15 mouse cellular contexts compared by ENCODE assay signal in the genomic region with DNA sequence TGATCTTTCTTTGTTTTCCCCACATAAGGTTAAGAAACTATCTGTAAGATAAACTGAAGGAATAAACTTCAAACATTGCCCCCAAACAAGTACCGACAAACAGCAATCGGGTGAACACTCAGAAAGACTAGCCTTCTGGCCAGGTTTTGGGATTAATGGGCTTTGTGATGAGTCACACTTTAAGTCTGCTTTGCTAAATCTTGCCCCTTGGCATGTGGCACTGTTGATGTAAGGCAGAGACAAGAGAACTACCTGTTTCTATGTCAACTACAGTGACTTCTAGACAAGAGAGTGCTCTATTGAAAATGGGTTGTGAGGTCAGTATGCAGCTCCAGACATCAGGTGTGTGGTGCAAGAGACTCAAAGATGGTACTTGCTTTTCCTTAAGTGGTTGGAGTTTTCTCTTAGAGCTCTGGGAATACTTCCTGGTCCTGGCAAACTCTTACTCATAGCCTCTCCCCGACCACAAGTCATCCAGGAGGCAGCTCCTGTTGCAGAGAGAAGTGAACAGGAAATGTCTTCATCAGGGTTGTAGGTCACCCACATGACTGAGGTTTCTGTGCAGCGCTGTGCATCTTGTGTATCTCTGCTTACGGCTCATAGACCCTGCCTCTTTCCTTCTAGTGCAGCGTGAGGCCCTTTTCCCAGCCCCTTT.
DNase-seq lines count a peak whose midpoint lies in the region; ATAC-seq and TF ChIP-seq lines count a peak whose summit lies in the region.
"Had no signal": no experiment of that assay in that cellular context is flagged by ENCODE, and none has a peak within 500 bp of the region (broad histone marks: within the 10 kb centered on the region; RNA-seq: fewer than 3 reads in every experiment).

No protein-coding gene starts in this region.

- no peaks in the 10 kb centered on the region for H3K9me3 ChIP-seq in intestine, embryonic 15.5 days
- H3K9me3 ChIP-seq: embryonic facial prominence, embryonic 15.5 days; hindbrain, embryonic 10.5 days; neural tube, embryonic 13.5 days had no signal

- no peak for TF ChIP-seq POLR2A in embryonic fibroblast, embryonic 13.5 days (IDR thresholded peaks at IDR 0.05; ENCODE audit: low read depth, low read length)

- no peak for ATAC-seq in intestine, embryonic 15.5 days

- H3K4me3 ChIP-seq in embryonic fibroblast, embryonic 13.5 days (ENCODE audit: insufficient read depth, low read length) = no peak overlapping the region
- no peak overlapping the region for H3K4me3 ChIP-seq in intestine, embryonic 15.5 days (replicated peaks)
- H3K4me3 ChIP-seq: embryonic facial prominence, embryonic 15.5 days; hindbrain, embryonic 10.5 days; left cerebral cortex, adult 2 months; neural tube, embryonic 13.5 days had no signal

- DNase-seq in 3T3-L1 (ENCODE audit: low read depth, low spot score) = peak; percentile 96
- peak; percentile 69 for DNase-seq in CD4-positive, CD25-positive, alpha-beta regulatory T cell, adult 2 months (ENCODE audit: low read depth, low spot score)
- DNase-seq in natural killer cell, adult 2 months (ENCODE audit: low spot score in 2 of 2) = peak; percentile 6 to 66
- no peak for DNase-seq in cerebellum, postnatal 36 days
- DNase-seq in heart, adult 11 months = no peak
- DNase-seq in kidney, adult 18-20 months = no peak
- DNase-seq: cerebellum, adult 9-10 months; liver; right cerebral cortex, adult 18-20 months had no signal

- H3K4me1 ChIP-seq in embryonic fibroblast, embryonic 13.5 days (ENCODE audit: control insufficient read depth, insufficient read depth, low read length) = peaks cover 17% of the 10 kb centered on the region
- no peaks in the 10 kb centered on the region for H3K4me1 ChIP-seq in intestine, embryonic 15.5 days (replicated peaks)
- H3K4me1 ChIP-seq: hindbrain, embryonic 10.5 days; neural tube, embryonic 13.5 days had no signal

- no peak for TF ChIP-seq CTCF in embryonic fibroblast, embryonic 13.5 days (IDR thresholded peaks at IDR 0.05; ENCODE audit: borderline replicate concordance, insufficient read depth, low read length)

- H3K27ac ChIP-seq in embryonic fibroblast, embryonic 13.5 days (ENCODE audit: insufficient read depth, low read length) = peak overlapping the region; percentile 75
- H3K27ac ChIP-seq in intestine, embryonic 15.5 days = no peak overlapping the region
- H3K27ac ChIP-seq: embryonic facial prominence, embryonic 15.5 days; hindbrain, embryonic 10.5 days; left cerebral cortex, adult 2 months; neural tube, embryonic 13.5 days had no signal

- no peak overlapping the region for H3K4me2 ChIP-seq in intestine, embryonic 15.5 days (replicated peaks)
- H3K4me2 ChIP-seq: embryonic facial prominence, embryonic 15.5 days; neural tube, embryonic 13.5 days had no signal

- H3K9ac ChIP-seq in intestine, embryonic 15.5 days = no peak overlapping the region
- H3K9ac ChIP-seq: embryonic facial prominence, embryonic 15.5 days; neural tube, embryonic 13.5 days had no signal

- WGBS in intestine, embryonic 15.5 days = 66% methylated on average over 6 of the region's 6 CpGs

- H3K27me3 ChIP-seq in intestine, embryonic 15.5 days (replicated peaks) = no peaks in the 10 kb centered on the region
- H3K27me3 ChIP-seq: embryonic facial prominence, embryonic 15.5 days; neural tube, embryonic 13.5 days had no signal

- H3K36me3 ChIP-seq in intestine, embryonic 15.5 days = no peaks in the 10 kb centered on the region
- H3K36me3 ChIP-seq: embryonic facial prominence, embryonic 15.5 days; hindbrain, embryonic 10.5 days; neural tube, embryonic 13.5 days had no signal

Comparison
In these comparisons a context has a peak if more than half of its experiments do, and no peak if none do; other contexts are left out.
1. DNase-seq: peak in 3T3-L1 (single experiment), CD4-positive, CD25-positive, alpha-beta regulatory T cell, adult 2 months (single experiment) and natural killer cell, adult 2 months (2 of 2); none in cerebellum, postnatal 36 days (0 of 2), heart, adult 11 months (single experiment) and kidney, adult 18-20 months (single experiment).